Mouse (Mus musculus) heart, postnatal 0 days (tissue): Measurements from ENCODE around the gene Hist4h4.

ENCODE experiments used
- CTCF ChIP-seq: IDR thresholded peaks from 2 replicates; pipeline ENCODE4 v1.5.1; 2016; ENCODE audit warnings: antibody characterized with exemption, control low read depth, low read depth
- EP300 ChIP-seq: IDR thresholded peaks from 2 replicates; pipeline ENCODE4 v1.6.1; 2016; ENCODE audit warnings: antibody characterized with exemption, low read depth

DNA sequence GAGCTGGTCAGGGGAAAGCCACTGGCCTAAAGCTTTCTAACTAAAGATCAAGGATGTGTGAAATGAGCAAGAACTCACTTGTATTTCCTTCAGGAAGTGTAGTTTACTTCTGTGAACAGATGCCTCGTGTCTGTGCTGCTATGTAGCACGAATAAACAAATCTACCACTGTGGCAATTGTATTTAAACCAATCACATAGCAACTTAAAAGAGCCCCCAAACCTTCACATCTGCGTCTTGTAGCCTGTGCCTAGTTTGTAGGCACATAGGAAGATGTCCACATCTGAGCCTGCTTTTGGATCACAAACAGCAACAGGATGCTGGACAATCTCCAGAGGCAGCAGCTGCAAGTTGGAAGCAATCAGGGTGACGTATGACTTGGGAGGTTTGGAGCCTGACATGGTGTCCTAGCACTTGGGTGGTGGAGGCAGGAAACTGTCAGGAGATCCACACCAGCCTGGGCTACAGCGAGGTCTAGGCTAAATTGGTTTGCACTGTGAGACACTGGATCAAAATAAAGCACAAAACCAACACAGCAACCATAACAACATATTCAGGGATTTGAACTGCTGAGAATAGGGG lies 14.7 kb downstream of the Hist4h4 start:
- TF ChIP-seq CTCF = no peak
- no peak for TF ChIP-seq EP300
